Mouse (Mus musculus) spleen, adult 2 months (tissue): Measurements from ENCODE around the gene Stx4a.

ENCODE experiments used
- CTCF ChIP-seq: fragments of 200-500 bp; IDR thresholded peaks from 2 replicates; pipeline ENCODE4 v1.5.1; 2011; ENCODE audit warnings: mild to moderate bottlenecking, inconsistent platforms; ENCODE audit not compliant: insufficient read depth, insufficient read length, insufficient replicate concordance; ENCODE audit errors: extremely low read depth
- POLR2A ChIP-seq: fragments of 200-500 bp; IDR thresholded peaks from 2 replicates; pipeline ENCODE4 v1.6.1; 2011; ENCODE audit warnings: low read depth, low read length, inconsistent platforms

GRCm38 (mm10) chr7:127824176-127824871 lies at the start of gene Stx4a, which contains the start of gene Stx1b:
- TF ChIP-seq CTCF (no peak), POLR2A (no peak)
